Mouse (Mus musculus) kidney, adult 8-10 months (tissue): ENCODE data around the gene Gm11541.

Source experiments
- DNase-seq, 2 experiments: peaks; one replicate each; pipeline ENCODE4 v3.0.0; 2022

Gene Gm11541

GRCm38 (mm10) chr11:94704472-94704871 is at the start of gene Gm11541:
Gene Gm11541, minus strand, starts transcription at chr11:94704499.
- DNase-seq: no peak

- no peak for DNase-seq
These were observed 48.8 kb upstream of the Gm11541 start for GRCm38 (mm10) chr11:94752946-94753713.

- DNase-seq: no peak
These were observed 37.5 kb upstream of the Gm11541 start, which contains the start of gene Cdc34b for GRCm38 (mm10) chr11:94741732-94742272. Gene Cdc34b, plus strand, starts transcription at chr11:94741782.

GRCm38 (mm10) chr11:94735746-94736145 is 31.4 kb upstream of the Gm11541 start:
- DNase-seq: peak in 1 of 2 experiments; percentile 14

- peak; percentile 51 to 54 for DNase-seq
These were observed 28.5 kb upstream of the Gm11541 start for GRCm38 (mm10) chr11:94732773-94733172.

GRCm38 (mm10) chr11:94731229-94731628 is 26.9 kb upstream of the Gm11541 start:
- no peak for DNase-seq

- DNase-seq: peak; percentile 34 to 61
These were observed 26.0 kb upstream of the Gm11541 start for GRCm38 (mm10) chr11:94730261-94730660.

GRCm38 (mm10) chr11:94729565-94729964 is 25.3 kb upstream of the Gm11541 start:
- DNase-seq: no peak

- no peak for DNase-seq
These were observed 24.2 kb upstream of the Gm11541 start for GRCm38 (mm10) chr11:94728545-94728944.

- DNase-seq: no peak
These were observed 23.0 kb upstream of the Gm11541 start for GRCm38 (mm10) chr11:94727306-94727705.

- no peak for DNase-seq
These were observed 14.9 kb upstream of the Gm11541 start for GRCm38 (mm10) chr11:94719216-94719615.

- DNase-seq: no peak
These were observed 14.0 kb upstream of the Gm11541 start for GRCm38 (mm10) chr11:94718113-94718909.

- no peak for DNase-seq
These were observed 12.9 kb upstream of the Gm11541 start for GRCm38 (mm10) chr11:94717239-94717638.

GRCm38 (mm10) chr11:94716754-94717153 is 12.5 kb upstream of the Gm11541 start:
- DNase-seq: peak; percentile 17 to 43

GRCm38 (mm10) chr11:94715622-94716021 is 11.3 kb upstream of the Gm11541 start:
- no peak for DNase-seq

GRCm38 (mm10) chr11:94713246-94713860 is 9.1 kb upstream of the Gm11541 start:
- DNase-seq: no peak

GRCm38 (mm10) chr11:94704020-94704419 is 279 bp downstream of the Gm11541 start:
- no peak for DNase-seq

GRCm38 (mm10) chr11:94702216-94702610 is 2.1 kb downstream of the Gm11541 start:
- DNase-seq: no peak

GRCm38 (mm10) chr11:94701401-94702215 is 2.7 kb downstream of the Gm11541 start:
- DNase-seq: no peak

GRCm38 (mm10) chr11:94699399-94699798 is 4.9 kb downstream of the Gm11541 start:
- no peak for DNase-seq

- DNase-seq: no peak
These were observed 6.4 kb downstream of the Gm11541 start for GRCm38 (mm10) chr11:94697703-94698464.
